Mouse (Mus musculus): ENCODE measurements around the gene Atp4b.

The Atp4b gene

DNA sequence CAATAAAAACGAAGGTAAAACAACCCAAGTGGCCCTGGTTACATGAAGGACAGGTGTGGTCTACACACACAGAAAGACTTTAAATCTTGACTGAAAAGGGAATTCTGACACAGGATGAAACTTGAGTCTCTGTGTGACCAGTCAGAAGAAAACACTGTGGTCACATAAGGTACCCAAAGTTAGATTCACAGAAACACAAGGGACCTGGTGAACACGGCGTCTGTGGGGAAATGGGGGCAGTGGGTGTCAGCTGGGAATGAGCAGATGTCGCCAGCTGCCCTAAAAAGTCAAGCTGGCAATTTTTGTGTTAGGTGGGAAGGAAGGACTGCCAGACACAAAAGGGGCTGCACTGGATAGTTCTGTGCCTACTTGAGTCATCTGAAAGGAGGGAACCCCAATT lies 13.6 kb downstream of the Atp4b start:
- in situ Hi-C loops (cut with MboI, MseI), result no loop called here

DNA sequence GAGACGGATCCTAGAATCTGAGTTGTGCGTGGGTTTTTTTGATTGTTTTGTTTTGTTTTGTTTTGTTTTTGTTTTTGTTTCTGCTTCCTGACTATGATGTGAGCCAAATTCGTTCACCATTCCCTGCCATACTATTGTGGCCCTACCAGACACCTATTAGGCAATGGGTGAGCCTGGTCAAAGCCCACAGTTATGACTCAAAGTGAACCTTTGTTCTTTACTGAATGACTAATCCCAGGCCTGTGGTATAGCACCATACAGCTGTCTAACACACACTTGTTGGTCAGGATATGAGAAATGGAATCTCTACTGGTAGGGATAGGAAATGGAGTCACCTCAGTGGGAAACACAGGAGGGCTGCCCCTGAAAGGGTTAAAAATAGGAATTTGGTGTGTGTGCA lies 14.1 kb downstream of the Atp4b start:
- in situ Hi-C loops (cut with MboI, MseI), result no loop called here

DNA sequence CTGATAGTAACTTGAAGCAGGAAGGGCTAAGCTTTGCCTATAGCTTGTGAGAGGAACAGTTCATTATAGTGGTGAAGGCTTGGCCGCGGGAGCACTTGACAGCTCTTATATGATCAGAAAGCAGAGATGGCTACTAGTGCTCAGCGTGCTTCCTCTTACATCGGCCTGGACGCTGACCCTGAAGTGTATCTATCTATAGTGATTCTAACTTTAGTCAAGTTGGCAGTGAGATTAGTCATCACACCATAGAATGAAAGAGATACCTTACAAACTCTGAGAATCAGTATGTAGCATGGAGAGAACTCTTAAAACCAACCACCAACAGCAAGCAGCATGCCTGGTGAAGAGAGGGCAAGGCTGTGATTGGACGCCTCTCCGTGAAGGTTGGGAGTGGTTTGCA lies 15.0 kb downstream of the Atp4b start:
- in situ Hi-C loops (cut with MboI, MseI), result no loop called here

DNA sequence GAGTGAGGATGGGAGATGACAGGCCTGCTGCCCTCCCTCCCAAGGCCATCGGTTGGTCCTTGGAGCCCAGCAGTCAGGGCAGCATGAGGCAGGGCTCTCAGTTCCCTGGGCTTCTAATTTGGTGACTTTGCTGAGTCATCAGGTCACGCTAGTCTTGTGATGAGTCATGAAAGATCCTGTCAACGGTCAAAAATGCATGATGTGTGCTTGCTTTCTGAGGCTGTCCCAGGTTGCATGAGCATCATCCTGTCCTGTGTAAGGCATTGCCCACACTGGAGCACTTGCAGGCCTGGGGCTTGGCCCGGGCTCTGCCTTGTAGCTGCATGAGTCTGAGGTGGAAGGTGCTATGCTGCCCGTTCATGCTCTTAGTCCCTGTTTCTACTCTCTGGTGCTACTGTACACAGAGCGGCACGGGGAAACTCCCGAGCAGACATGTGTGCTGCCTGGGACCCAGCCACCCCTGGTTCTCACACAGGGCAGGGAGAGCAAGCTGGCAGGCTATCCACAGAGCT lies 23.4 kb downstream of the Atp4b start:
- in situ Hi-C loops (cut with MboI, MseI), result loop anchor here (10.0 kb wide), 1 partner anchor 392 kb away; no protein-coding TSS in a partner anchor

DNA sequence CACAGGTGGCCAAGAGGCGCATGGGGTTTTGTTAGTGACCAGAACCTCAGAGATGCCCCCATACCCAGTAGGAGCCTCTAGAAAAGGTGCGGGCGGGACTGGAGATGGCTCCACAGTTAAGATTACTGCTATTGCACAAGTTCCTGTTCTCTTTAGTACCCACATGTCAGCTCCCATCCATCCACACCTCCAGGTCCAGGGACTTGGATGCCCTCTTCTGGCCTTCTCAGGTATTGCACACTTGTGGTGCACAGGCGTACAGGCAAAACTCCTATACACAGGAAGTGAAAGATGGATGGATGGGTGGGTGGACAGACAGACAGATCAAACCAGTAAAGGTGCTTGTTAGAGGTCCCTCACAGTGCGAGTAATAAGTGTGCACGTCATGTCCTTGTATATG lies 34.8 kb downstream of the Atp4b start:
- in situ Hi-C loops (cut with MboI, MseI), result no loop called here

DNA sequence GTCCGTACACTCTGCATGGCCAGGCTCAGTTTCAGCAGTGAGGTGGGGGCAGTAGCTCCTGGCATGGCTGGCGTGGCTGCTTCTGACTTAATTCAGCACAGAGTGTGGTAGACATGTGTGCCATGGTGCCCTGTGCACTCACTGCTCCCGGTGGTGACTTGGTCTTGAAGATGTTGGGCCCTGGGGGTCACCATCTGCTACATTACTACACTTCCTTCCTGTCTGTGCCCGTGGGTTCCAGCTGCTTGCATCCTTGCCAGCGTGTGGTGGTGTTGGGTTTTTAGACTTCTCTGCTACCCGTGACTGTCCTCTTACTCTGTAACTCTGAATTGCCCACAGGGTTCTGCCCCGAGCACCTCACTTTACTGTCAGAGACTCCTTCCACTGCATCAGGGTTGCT lies 36.4 kb downstream of the Atp4b start:
- in situ Hi-C loops (cut with MboI, MseI), result no loop called here

DNA sequence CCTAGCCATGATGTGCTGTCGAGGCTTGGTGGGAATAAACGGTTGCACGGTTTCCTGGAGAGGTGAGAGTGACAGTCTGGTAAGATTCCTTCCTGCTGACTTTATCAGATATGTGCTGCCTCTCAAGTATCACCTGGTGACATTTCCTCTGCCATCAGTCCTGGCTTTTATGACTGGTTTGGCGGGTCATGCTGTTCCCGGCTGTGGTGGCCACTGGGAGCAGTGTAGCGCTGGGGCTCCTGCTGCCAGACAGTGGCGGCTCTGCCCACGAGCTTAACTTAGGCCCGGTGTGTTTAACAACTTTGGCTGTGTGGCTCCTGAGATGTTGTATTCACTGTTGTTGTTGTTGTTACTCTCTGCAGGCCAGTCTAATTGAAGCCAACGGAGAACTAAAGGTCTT lies 39.9 kb downstream of the Atp4b start:
- in situ Hi-C loops (cut with MboI, MseI), result no loop called here

DNA sequence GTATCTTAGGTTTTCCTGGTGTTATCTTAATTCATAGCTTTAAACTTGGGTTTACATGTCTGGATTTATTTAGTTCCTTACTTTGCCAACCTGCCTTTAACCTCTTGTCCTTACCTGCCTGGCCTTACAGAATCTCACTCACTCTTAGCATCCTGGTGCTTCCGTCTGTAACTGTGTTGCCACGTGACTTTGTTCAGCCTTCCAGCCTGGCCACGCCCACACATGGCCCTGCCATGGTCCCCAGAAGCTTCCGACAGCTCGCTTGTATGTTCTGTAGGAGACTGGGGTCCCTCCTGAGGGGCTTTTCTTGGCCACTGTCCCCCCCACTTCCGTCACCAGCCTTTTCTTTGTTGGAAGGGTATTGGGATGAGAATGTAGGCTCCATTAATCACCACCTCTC lies 40.4 kb downstream of the Atp4b start:
- in situ Hi-C loops (cut with MboI, MseI), result no loop called here

DNA sequence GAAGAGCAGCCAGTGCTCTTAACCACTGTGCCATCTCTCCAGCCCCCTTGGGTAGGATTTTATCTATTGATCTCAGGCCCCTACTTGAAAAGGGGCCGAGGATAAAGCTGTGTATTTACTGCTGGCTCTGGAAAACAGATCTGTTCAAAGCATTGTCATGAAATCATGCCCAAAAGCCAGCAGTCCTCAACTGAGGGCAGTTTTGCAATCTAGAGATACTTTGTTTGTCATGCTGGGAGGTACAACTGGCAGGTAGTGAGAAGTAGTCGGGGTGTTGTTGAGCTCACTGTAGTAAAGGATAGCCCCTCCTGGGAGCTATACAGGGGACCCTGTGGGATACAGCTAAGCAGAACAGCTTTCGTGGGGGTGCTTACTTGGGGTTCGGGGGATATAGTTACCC lies 42.7 kb downstream of the Atp4b start:
- in situ Hi-C loops (cut with MboI, MseI), result no loop called here

DNA sequence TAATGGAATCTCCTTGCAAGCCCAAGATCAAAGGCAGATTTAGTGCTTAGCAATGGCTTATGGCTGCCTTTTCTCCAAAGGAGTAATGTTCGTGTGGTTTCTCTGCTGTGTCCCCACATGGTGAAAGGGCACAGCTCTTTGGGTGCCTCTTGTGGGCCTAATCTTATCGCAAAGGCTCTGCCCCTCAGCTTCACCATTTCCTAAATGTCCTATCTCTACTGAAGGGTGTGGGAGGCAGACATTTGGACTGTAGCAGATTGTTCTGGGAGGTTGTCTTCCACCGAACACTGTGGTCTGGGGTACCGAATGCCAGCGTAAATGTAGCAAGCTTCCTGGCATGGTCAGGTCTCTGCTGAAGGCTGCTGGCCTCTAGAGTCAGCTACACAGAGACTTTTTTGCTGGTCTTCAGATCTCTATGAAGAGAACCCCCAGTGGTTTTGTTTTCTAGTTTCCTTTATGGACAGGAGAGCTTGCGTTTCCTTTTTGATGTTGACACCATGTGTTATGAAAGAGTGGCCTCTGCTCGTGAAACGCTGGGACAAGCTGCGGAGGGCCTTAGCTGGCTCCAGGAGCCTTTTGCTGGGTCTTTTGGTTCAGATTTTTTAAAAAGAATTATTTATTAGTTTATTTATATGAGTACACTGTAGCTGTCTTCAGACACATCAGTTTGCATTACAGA lies 43.3 kb downstream of the Atp4b start:
- in situ Hi-C loops (cut with MboI, MseI), result no loop called here

DNA sequence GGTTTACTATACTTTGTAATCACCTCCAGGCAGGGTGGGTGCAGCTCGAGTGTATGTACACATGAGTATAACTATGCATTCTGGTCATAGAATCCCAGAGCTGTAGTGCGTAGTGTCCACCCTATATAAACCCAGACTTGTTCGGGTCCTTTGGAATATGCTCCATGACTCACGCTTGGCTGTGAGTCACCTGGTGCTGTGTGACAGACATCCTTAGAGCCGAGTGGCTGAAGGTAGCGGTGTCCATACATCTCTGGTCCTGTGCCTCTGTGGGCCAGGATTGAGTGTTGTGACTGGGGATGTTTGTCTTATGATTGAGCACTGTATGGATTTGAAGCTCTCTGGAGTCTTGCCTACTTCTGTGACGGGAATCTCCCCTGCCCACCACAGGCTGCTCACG lies 44.0 kb downstream of the Atp4b start:
- in situ Hi-C loops (cut with MboI, MseI), result no loop called here

DNA sequence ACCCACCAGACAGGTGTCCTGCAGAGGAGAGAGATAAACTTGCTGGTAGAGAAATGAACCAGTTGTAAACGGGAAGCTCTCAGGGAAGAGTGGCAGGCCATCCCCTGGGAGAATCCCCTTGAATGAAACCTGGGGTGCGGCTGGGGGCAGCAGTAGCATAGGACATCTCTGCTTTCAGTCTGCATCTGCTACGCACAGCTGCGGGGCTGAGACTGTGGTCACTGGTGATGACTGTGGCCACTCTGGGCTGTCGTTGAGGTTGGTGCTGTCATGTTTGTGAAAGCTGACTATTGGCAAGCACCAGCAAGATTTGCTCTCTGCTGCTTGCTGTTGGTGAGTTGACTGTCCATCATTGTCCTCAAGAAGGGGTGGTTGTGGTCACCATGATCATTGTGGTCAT lies 45.0 kb downstream of the Atp4b start:
- in situ Hi-C loops (cut with MboI, MseI), result no loop called here

DNA sequence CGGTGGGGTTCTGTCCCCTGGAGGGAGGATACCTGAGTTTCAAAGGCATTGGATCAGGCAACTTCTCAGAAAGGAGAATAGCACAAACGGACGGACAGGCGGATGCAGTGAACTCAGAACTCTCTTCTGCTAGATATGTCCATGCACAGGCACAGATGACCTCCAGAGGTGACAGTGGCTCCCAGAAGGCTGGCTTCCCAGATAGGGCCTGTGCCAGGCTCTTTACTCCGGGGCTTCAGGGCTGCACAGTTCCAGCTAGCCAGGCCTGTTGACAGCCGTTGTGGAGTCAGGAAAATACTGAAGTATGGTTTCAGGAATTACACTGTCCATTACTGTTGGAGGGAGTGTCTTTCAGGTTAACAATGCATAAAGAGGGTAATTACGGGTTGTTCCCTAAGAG lies 46.6 kb downstream of the Atp4b start:
- in situ Hi-C loops (cut with MboI, MseI), result no loop called here

DNA sequence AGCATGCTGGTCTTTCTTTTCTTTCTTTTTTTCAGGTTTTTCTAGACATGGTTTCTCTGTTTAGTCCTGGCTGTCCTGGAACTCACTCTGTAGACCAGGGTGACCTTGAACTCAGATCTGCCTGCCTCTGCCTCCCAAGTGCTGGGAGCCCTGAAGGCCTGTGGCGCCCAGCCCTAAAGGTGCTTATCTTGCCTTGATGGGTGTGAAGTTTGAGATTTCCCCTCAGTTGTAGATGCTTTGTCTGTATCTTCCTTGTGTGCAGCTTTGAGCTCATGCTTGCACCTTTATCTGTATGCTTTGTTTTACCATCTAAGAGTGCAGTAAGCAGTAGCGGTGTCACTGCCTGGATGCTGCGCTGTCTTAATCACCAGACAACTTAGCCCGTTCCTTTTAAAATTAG lies 53.5 kb downstream of the Atp4b start:
- in situ Hi-C loops (cut with MboI, MseI), result no loop called here

DNA sequence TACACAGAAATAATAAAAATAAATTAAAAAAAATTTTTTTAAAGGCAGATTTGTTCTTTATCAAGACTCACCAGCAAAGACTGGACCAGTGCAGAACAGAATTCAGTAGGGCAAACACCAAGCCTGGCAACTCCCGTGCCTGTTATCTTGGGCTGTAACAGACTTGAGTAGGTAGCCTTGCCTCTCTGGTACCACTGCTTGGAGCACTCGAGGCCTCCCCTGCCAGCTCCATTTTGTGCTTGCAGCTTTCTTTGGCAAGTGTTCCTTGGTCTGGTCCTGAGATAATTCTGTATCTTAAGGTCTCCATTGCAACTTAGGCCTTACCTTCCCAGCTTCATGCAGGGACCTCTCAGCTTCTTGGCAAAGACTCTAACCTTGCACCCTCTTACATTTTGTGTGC lies 54.3 kb downstream of the Atp4b start:
- in situ Hi-C loops (cut with MboI, MseI), result no loop called here

DNA sequence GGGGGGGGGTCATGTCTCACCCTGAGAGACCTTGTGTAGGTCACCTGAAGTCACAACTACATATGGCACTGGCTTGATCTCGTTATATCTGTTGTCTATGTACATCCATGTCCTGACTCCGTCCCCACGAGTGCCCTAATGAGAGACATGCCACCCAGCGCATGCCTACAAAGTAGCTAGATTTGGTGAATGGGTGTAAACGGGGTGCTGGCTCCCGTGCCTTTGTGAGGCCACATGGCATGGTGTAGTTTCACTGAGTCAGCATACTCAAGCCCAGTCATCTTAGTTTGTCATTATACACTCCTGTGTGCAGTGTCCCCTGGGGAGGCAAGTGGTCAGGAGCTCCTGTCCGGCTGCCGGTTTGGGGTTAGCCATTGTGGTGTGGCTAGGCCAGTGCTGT lies 56.0 kb downstream of the Atp4b start:
- in situ Hi-C loops (cut with MboI, MseI), result no loop called here

DNA sequence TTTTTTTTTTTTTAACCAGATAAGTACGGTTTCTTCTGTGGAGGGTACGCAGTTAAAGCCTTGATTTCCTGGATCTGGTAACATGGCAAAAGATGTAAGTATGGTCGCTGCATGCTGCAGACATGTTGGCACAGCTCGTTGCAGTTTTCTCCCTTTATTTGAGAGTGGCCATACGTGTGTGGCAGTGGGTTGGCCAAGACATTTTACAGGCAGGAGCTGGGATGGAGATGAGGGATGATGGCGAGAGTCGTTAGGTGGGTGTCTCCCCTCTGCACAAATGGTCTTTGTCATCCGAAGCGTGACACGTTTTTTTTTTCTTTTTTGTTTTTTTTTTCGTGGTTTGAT lies 57.0 kb downstream of the Atp4b start:
- in situ Hi-C loops (cut with MboI, MseI), result loop anchor here (5.0 kb wide), 1 partner anchor 232 kb away; the partner anchor contains the start of genes Cul4a and Pcid2

DNA sequence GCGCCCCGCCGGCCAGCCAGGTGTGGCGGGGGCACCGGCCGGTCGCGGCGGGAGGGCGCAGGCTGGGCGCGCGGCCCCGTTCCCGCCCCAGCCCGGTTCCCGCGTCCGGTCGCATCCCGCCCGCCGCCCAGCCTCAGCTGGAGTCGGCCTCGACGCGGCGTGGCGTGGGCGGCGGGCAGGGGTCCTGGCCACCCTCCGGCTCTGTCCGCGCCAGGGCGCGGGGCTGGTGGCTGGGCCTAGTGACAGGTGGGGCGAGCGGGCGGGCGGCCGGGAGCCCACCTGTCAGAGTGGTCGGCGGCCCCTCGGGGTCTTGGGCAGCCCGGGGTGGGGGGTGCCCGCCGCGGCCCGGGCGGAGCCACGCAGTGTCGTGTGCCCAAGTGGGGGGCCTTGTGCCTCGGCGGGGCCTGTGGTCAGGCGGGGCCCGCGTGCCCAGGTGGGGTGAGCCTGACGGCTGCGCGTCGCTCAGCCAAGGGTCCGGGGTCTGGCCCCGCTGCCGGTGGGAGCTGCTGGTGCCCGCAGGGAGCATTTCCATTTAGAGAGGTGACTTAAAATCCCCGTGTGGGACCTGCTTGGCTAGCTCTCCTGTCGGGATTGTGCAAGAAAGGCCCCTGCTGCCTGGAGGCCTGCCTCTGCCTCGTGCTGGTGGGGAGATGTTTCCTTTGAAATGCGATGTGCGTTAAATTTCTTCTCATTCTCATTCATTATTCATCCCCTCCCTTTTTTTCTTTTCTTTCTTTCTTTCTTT lies 57.6 kb downstream of the Atp4b start:
- in situ Hi-C loops (cut with MboI, MseI), result loop anchor here (5.0 kb wide), 1 partner anchor 232 kb away; the partner anchor contains the start of genes Cul4a and Pcid2

DNA sequence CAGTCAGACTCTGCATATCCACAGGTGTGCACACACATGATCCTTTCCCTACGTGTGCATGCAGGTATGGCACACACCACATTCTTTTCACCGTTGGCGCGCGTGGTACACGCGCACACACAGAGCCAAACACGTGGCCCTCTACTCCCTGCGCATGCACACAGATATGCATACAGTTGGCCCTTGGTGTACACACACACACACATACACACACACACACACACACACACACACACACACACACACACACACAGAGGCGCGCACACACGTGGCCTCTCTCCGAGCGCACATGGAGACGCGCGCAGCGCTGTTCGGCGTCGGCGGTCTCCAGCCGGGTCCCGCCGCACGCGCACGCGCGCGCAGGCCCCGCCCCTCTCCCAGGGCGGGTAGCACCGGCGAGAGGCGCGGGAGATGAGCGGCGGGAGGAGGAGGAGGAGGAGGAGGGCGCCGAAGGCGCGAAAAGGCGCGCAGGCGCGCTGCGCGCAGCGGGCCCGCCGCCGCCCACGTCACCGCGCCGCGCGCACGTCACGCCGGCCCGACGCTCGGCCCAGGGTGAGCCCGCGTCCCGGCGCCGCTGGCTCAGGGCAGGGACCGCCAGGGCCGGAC lies 58.3 kb downstream of the Atp4b start, which contains the start of gene Tfdp1:
TSS of gene Tfdp1 (plus strand) at position 497 of the 606 bp plus-strand sequence.
- in situ Hi-C loops (cut with MboI, MseI), result loop anchor here (5.0 kb wide), 1 partner anchor 231 kb away; the partner anchor contains the start of genes Cul4a and Pcid2

DNA sequence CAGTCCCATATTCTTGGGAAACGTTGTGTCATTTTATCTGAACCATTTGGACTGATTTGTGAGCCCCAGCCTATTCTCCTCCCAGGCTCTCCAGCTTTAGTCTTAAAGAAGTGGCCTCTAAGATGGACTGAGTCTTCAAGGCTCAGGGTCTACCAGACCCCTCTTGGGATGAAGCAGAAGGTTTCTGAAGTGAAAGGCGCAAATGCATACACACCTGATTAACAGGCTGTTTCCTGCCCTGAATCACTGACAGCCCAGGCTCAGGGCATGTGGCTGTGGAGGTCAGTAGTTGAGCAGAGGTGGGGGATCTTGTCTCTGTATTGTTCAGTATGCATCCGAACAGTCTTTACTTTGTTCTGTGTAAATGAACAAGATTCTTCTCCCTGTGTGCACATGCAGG lies 58.9 kb downstream of the Atp4b start:
- in situ Hi-C loops (cut with MboI, MseI), result loop anchor here (5.0 kb wide), 1 partner anchor 230 kb away; the partner anchor contains the start of genes Cul4a and Pcid2

DNA sequence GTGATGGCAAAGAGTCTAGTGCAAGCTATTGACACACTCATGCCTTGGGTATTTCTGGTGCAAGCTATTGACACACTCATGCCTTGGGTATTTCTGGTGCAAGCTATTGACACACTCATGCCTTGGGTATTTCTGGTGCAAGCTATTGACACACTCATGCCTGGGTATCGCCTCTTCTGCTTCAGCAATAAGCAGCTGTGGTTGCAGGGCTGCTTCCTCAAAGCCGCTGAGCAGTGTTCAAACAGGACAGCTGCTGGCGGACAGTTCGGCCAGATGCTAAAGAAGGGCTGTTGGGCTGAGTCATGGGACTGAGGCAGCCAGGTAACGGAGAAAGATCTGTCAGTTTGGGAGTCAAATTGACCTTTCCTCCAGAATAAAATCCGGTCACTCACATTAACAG lies 59.4 kb downstream of the Atp4b start:
- in situ Hi-C loops (cut with MboI, MseI), result loop anchor here (5.0 kb wide), 1 partner anchor 230 kb away; the partner anchor contains the start of genes Cul4a and Pcid2

All from regulatory T cell (primary cell).